Mouse (Mus musculus): ENCODE data around the gene Sept5.
A peak's percentile ranks its signal among the peaks of the same experiment; 100 is the strongest.

- TF ChIP-seq CTCF (IDR thresholded peaks at IDR 0.05; ENCODE audit: borderline replicate concordance, control insufficient read depth, extremely low read depth, insufficient read depth, low read length, poor library complexity), result peak; percentile 88; the same call in 1 of the 2 replicates
- TF ChIP-seq POLR2A (IDR thresholded peaks at IDR 0.05; ENCODE audit: control insufficient read depth, extremely low read depth, insufficient read depth, low read length, poor library complexity), result no peak
These were observed 12.2 kb downstream of the Sept5 start for GRCm38 (mm10) chr16:18617370-18618065.

Data from thymus, adult 2 months (tissue).